Mouse (Mus musculus) Patski (cell line): Measurements from ENCODE around the gene Tjp2. TPM values are rescaled to one million over a fixed set of nuclear protein-coding genes. Genes with fewer than 3 reads are reported as not detected.
"Not testable (repeated sequence)": the region's sequence is repeated elsewhere in the genome, so short reads cannot be mapped to it uniquely, and the experiment has no call there.

ENCODE experiments used
- ATAC-seq: fragments of 100-300 bp; one replicate; pipeline ENCODE4 v1.8.0; 2021
- CTCF ChIA-PET: fragments of 350-600 bp; sonication (Branson Sonifier 250); formaldehyde crosslinking; loops from one replicate; lab custom pipeline; 2022; ENCODE audit warnings: inconsistent platforms; lab: Charles Lee
- POLR2A ChIA-PET: fragments of 350-600 bp; sonication (Branson Sonifier 250); formaldehyde crosslinking; loops from one replicate; lab custom pipeline; 2022; ENCODE audit warnings: antibody characterized with exemption, inconsistent platforms; lab: Charles Lee
- DNase-seq: peaks from one replicate; pipeline ENCODE4 v3.0.0-alpha.2; 2011; ENCODE audit warnings: low read depth, low spot score
- H3K27me3 ChIP-seq: fragments of 371-371 bp; one replicate; pipeline ENCODE4 v1.5.1; 2021
- CTCF ChIP-seq: fragments of 100-300 bp; IDR thresholded peaks from one replicate; pipeline ENCODE4 v1.5.1; 2021
- in situ Hi-C: fragments of 300-500 bp; cut with MboI; formaldehyde crosslinking; loops from 3 replicates; pipeline ENCODE4 v1.11.1; 2018; ENCODE audit warnings: low pct_unique_long_range_greater_than_20kb, mixed read lengths
- polyA plus RNA-seq: library from polyadenylated mRNA; unstranded; gene quantifications from one replicate; pipeline ENCODE4 v1.2.3, GENCODE M21; 2021

Tjp2 gene
- polyA plus RNA-seq, 1 experiment from 2014 or later = 43.3 TPM

- in situ Hi-C loops = no loop called here
- no peak for DNase-seq
- POLR2A ChIA-PET = no interaction called here
- H3K27me3 ChIP-seq = no peaks in the 10 kb centered on the region
- no peak for ATAC-seq
- CTCF ChIA-PET = no interaction called here
- no peak for TF ChIP-seq CTCF
These were observed 106.1 kb downstream of the Tjp2 start for GRCm38 (mm10) chr19:24118775-24119174.

GRCm38 (mm10) chr19:24111581-24111980 lies 113.2 kb downstream of the Tjp2 start:
- in situ Hi-C loops = no loop called here
- no peak for ATAC-seq
- no peak for TF ChIP-seq CTCF
- ChIA-PET CTCF (no interaction called here), POLR2A (no interaction called here)
- H3K27me3 ChIP-seq = no peaks in the 10 kb centered on the region
- no peak for DNase-seq

- ATAC-seq = no peak
- POLR2A ChIA-PET = interaction anchor here (0.6 kb wide), 1 partner anchor 20 kb away, joined by 3 read pairs; no protein-coding TSS in a partner anchor
- DNase-seq = no peak
- CTCF ChIA-PET = interaction anchor here (0.6 to 1.8 kb wide), 4 partner anchors 9 to 20 kb away, joined by 3 to 4 read pairs (median 3); no protein-coding TSS in a partner anchor
- in situ Hi-C loops = no loop called here
- no peaks in the 10 kb centered on the region for H3K27me3 ChIP-seq
- TF ChIP-seq CTCF = no peak
These were observed 117.1 kb downstream of the Tjp2 start for GRCm38 (mm10) chr19:24107707-24108106.

GRCm38 (mm10) chr19:24103802-24104201 lies 121.0 kb downstream of the Tjp2 start:
- H3K27me3 ChIP-seq = no peaks in the 10 kb centered on the region
- ATAC-seq = no peak
- ChIA-PET CTCF (interaction anchor here (1.0 to 1.5 kb wide), 3 partner anchors 23 to 155 kb away, joined by 3 to 4 read pairs (median 3); no protein-coding TSS in a partner anchor), POLR2A (no interaction called here)
- DNase-seq = no peak
- TF ChIP-seq CTCF = no peak
- in situ Hi-C loops = no loop called here

- no peaks in the 10 kb centered on the region for H3K27me3 ChIP-seq
- ATAC-seq (no peak), DNase-seq (no peak)
- no peak for TF ChIP-seq CTCF
- in situ Hi-C loops = no loop called here
- ChIA-PET CTCF (interaction anchor here (0.7 to 1.5 kb wide), 5 partner anchors 24 to 208 kb away, joined by 3 to 4 read pairs (median 3); no protein-coding TSS in a partner anchor), POLR2A (no interaction called here)
These were observed 122.2 kb downstream of the Tjp2 start for GRCm38 (mm10) chr19:24102562-24103126.

- ATAC-seq (no peak), DNase-seq (no peak)
- in situ Hi-C loops = no loop called here
These were observed 123.6 kb downstream of the Tjp2 start for GRCm38 (mm10) chr19:24101183-24101582.

GRCm38 (mm10) chr19:24098691-24099090 lies 126.1 kb downstream of the Tjp2 start:
- in situ Hi-C loops = no loop called here
- ATAC-seq (no peak), DNase-seq (no peak)
- CTCF ChIA-PET = interaction anchor here (1.0 to 1.6 kb wide), 3 partner anchors 9 to 74 kb away, joined by 3 to 4 read pairs (median 3); no protein-coding TSS in a partner anchor
- TF ChIP-seq CTCF = no peak
- POLR2A ChIA-PET = no interaction called here
- no peaks in the 10 kb centered on the region for H3K27me3 ChIP-seq

More at GRCm38 (mm10) chr19:24101183-24101582, 123.6 kb downstream of the Tjp2 start:
- ChIA-PET POLR2A (interaction anchor here (1.2 kb wide), 1 partner anchor 87 kb away, joined by 3 read pairs; no protein-coding TSS in a partner anchor), CTCF (interaction anchor here (0.9 to 1.1 kb wide), 2 partner anchors 87 to 135 kb away, joined by 3 read pairs; no protein-coding TSS in a partner anchor)
- H3K27me3 ChIP-seq = no peaks in the 10 kb centered on the region
- peak; percentile 63 for TF ChIP-seq CTCF

GRCm38 (mm10) chr19:24097666-24098455 lies 127.0 kb downstream of the Tjp2 start:
- no peak for DNase-seq
- CTCF ChIA-PET = interaction anchor here (0.9 to 1.6 kb wide), 2 partner anchors 10 to 73 kb away, joined by 3 read pairs; no protein-coding TSS in a partner anchor
- no peak for ATAC-seq
- POLR2A ChIA-PET = no interaction called here
- no peak for TF ChIP-seq CTCF
- no peaks in the 10 kb centered on the region for H3K27me3 ChIP-seq
- in situ Hi-C loops = no loop called here

- H3K27me3 ChIP-seq, POLR2A ChIA-PET, DNase-seq, in situ Hi-C loops, ATAC-seq: not testable (repeated sequence)
- CTCF ChIA-PET = interaction anchor here (1.1 kb wide), 1 partner anchor 209 kb away, joined by 3 read pairs; no protein-coding TSS in a partner anchor
These were observed 132.8 kb downstream of the Tjp2 start for GRCm38 (mm10) chr19:24092060-24092459.

GRCm38 (mm10) chr19:24090366-24090765 lies 134.5 kb downstream of the Tjp2 start:
- DNase-seq (no peak), ATAC-seq (no peak)
- CTCF ChIA-PET = interaction anchor here (1.4 kb wide), 1 partner anchor 10 kb away, joined by 3 read pairs; no protein-coding TSS in a partner anchor
- POLR2A ChIA-PET = no interaction called here
- in situ Hi-C loops = no loop called here
- H3K27me3 ChIP-seq = no peaks in the 10 kb centered on the region
- TF ChIP-seq CTCF = no peak
